Mouse (Mus musculus): ENCODE results near the gene Vsx1.

- TF ChIP-seq NANOG (IDR thresholded peaks at IDR 0.05; ENCODE audit: borderline replicate concordance, low read length), result no peak
- TF ChIP-seq CTCF (conservative IDR thresholded peaks at IDR 0.05; ENCODE audit: low read length), result no peak
- TF ChIP-seq POU5F1 (IDR thresholded peaks at IDR 0.05; ENCODE audit: borderline replicate concordance, low read length), result no peak
These were observed 37.8 kb downstream of the Vsx1 start for GRCm38 (mm10) chr2:150651366-150651765.
